Mouse (Mus musculus): Measurements from ENCODE around the gene H2afv.

Gene H2afv

GRCm38 (mm10) chr11:6415551-6416404 is 28.5 kb downstream of the H2afv start:
- DNase-seq (ENCODE audit: low read depth, low spot score): peak; percentile 98

GRCm38 (mm10) chr11:6414751-6415550 is 29.3 kb downstream of the H2afv start, which contains the start of gene Ppia:
TSS of gene Ppia (plus strand) at chr11:6415443.
- DNase-seq (ENCODE audit: low read depth, low spot score): no peak

GRCm38 (mm10) chr11:6413264-6413663 is 31.0 kb downstream of the H2afv start:
- DNase-seq (ENCODE audit: low read depth, low spot score): no peak

GRCm38 (mm10) chr11:6411684-6412083 is 32.6 kb downstream of the H2afv start:
- peak; percentile 81 for DNase-seq (ENCODE audit: low read depth, low spot score)

- DNase-seq (ENCODE audit: low read depth, low spot score): peak; percentile 42
Measured at GRCm38 (mm10) chr11:6410755-6411154, 33.5 kb downstream of the H2afv start.

- peak; percentile 75 for DNase-seq (ENCODE audit: low read depth, low spot score)
Measured at GRCm38 (mm10) chr11:6410050-6410602, 34.1 kb downstream of the H2afv start.

GRCm38 (mm10) chr11:6407162-6407621 is 37.1 kb downstream of the H2afv start:
- DNase-seq (ENCODE audit: low read depth, low spot score): no peak

GRCm38 (mm10) chr11:6406251-6407161 is 37.7 kb downstream of the H2afv start:
- DNase-seq (ENCODE audit: low read depth, low spot score): no peak

- DNase-seq (ENCODE audit: low read depth, low spot score): no peak
Measured at GRCm38 (mm10) chr11:6405591-6406081, 38.6 kb downstream of the H2afv start.

- DNase-seq (ENCODE audit: low read depth, low spot score): no peak
Measured at GRCm38 (mm10) chr11:6404699-6405566, 39.3 kb downstream of the H2afv start.

- no peak for DNase-seq (ENCODE audit: low read depth, low spot score)
Measured at GRCm38 (mm10) chr11:6403830-6404405, 40.3 kb downstream of the H2afv start.

GRCm38 (mm10) chr11:6402515-6403510 is 41.4 kb downstream of the H2afv start:
- DNase-seq (ENCODE audit: low read depth, low spot score): peak; percentile 91

GRCm38 (mm10) chr11:6398141-6398540 is 46.1 kb downstream of the H2afv start:
- no peak for DNase-seq (ENCODE audit: low read depth, low spot score)

- no peak for DNase-seq (ENCODE audit: low read depth, low spot score)
Measured at GRCm38 (mm10) chr11:6395565-6395964, 48.7 kb downstream of the H2afv start.

GRCm38 (mm10) chr11:6393866-6394265 is 50.4 kb downstream of the H2afv start:
- no peak for DNase-seq (ENCODE audit: low read depth, low spot score)

- no peak for DNase-seq (ENCODE audit: low read depth, low spot score)
Measured at GRCm38 (mm10) chr11:6392857-6393256, 51.4 kb downstream of the H2afv start.

GRCm38 (mm10) chr11:6391516-6392276 is 52.5 kb downstream of the H2afv start:
- DNase-seq (ENCODE audit: low read depth, low spot score): peak; percentile 77
